Mouse (Mus musculus) embryonic fibroblast, embryonic 13.5 days (primary cell): ENCODE data around the gene 1810055G02Rik.

Experiments
- CTCF ChIP-seq: IDR thresholded peaks from 2 replicates; pipeline ENCODE4 v1.5.1; 2011; ENCODE audit warnings: mild to moderate bottlenecking, control low read depth, low read length, moderate library complexity, borderline replicate concordance; ENCODE audit not compliant: insufficient read depth
- POLR2A ChIP-seq: IDR thresholded peaks from 2 replicates; pipeline ENCODE4 v1.6.1; 2011; ENCODE audit warnings: low read depth, mild to moderate bottlenecking, control low read depth, low read length, moderate library complexity

GRCm38 (mm10) chr19:3728901-3729300 lies 20.8 kb downstream of the 1810055G02Rik start:
- TF ChIP-seq POLR2A (no peak), CTCF (no peak)
